Mouse (Mus musculus): ENCODE data around the gene Hcfc1r1.

The Hcfc1r1 gene

GRCm38 (mm10) chr17:23722376-23723125 is 49.2 kb downstream of the Hcfc1r1 start, which contains the start of gene 1520401A03Rik:
1520401A03Rik (minus strand) TSS chr17:23722783.
- DNase-seq = no peak
